Mouse (Mus musculus) forebrain, embryonic 10.5 days (tissue): ENCODE measurements around the gene Myl3. TPM values are rescaled to one million over a fixed set of nuclear protein-coding genes. Genes with fewer than 3 reads are reported as not detected.

Experiments used
- DNase-seq: peaks from one replicate; pipeline ENCODE4 v3.0.0-alpha.2; 2017; ENCODE audit warnings: low spot score; ENCODE audit errors: extremely low spot score
- H3K27ac ChIP-seq: fragments of 300-500 bp; sonication (generic); 2 replicates; pipeline ENCODE4 v1.5.1; 2016; ENCODE audit warnings: mild to moderate bottlenecking
- H3K27me3 ChIP-seq: fragments of 300-500 bp; sonication (generic); 2 replicates; pipeline ENCODE4 v1.6.1; 2016; ENCODE audit warnings: mild to moderate bottlenecking; ENCODE audit not compliant: poor library complexity, severe bottlenecking
- H3K36me3 ChIP-seq: fragments of 300-500 bp; sonication (generic); replicated peaks from 2 replicates; pipeline ENCODE4 v1.6.1; 2016; ENCODE audit warnings: mild to moderate bottlenecking, moderate library complexity
- H3K4me1 ChIP-seq: fragments of 300-500 bp; sonication (generic); 2 replicates; pipeline ENCODE4 v1.6.1; 2016
- H3K4me3 ChIP-seq: fragments of 300-500 bp; sonication (generic); 2 replicates; pipeline ENCODE4 v1.5.1; 2016; ENCODE audit warnings: mild to moderate bottlenecking, moderate library complexity
- H3K9me3 ChIP-seq: fragments of 300-500 bp; sonication (generic); 2 replicates; pipeline ENCODE4 v1.6.1; 2016; ENCODE audit warnings: mild to moderate bottlenecking, moderate library complexity
- WGBS: fragments of 180-500 bp; shearing (Covaris S2); methylation state at CpG from one replicate; pipeline ENCODE4 v1.1.7; 2016; 5-methylcytosine and 5-hydroxymethylcytosine counted together
- polyA plus RNA-seq: library from polyadenylated mRNA; unstranded; fragments of >200 nt; fragmentation: Nextera tagmentation; extraction: Ambion mirVana; gene quantifications from 2 replicates; pipeline ENCODE4 v1.2.1, GENCODE M21; 2016

The Myl3 gene
- polyA plus RNA-seq, 1 experiment from 2014 or later, result 0.27 TPM

DNA sequence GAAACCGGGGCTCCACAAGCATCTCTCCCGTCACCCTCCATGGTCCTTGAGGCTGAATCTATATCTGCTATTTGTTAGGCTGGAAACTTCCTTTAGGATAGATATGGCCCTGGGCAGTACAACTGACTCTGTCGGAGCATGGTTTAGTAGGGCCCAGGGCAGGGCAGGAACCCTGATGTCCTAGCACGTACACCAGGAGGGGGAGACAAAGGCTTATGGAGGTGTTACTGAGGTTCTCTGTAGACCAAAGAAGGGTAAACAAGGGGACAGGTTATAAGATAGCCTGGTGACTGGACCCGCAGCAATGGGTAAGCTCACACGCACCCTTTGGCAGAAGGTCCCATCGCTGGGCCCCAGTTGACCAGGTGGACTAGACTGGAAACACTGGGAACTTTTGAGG, 36.9 kb downstream of the Myl3 start:
- no peak for DNase-seq
- WGBS, result 86% methylated on average over 7 of the region's 7 CpGs

DNA sequence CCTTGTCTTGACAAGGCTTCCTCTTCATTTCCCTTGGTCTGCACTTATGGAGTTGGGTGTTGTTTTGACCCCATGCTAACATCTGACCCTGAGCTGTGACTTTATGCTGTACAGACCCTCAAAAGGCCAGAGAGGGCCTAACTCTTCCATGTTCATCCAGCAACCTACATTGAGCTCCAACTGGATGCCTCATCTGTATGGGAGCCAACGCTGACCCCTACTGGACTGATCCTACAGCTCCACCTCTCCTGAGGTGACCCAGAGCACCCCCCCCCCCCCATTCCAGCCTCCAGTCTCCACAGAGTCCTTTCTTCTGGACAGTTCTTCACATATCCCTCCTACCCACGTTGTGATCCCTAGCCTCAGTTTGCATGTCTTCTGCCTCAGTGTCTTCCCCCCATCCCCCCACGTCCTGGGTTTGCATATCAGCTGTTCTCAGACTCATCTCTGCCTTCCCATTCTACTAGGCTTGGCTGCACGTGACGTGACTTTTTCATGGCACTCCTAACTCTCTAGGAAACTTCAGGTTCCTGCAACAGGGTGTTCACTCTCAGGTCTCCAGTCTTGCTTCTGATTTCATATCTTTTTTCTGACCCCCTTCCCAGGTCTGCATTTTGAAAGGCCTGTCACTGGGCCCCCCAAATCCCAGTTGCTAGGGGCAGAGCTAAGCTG, 37.7 kb downstream of the Myl3 start:
- Histone ChIP-seq H3K4me1 (peaks cover 31% of the 10 kb centered on the region), H3K27me3 (peaks cover 49% of the 10 kb centered on the region), H3K4me3 (no peak overlapping the region), H3K36me3 (no peaks in the 10 kb centered on the region), H3K27ac (no peak overlapping the region), H3K9me3 (no peaks in the 10 kb centered on the region)
- no peak for DNase-seq
- 63% methylated on average over 5 of the region's 5 CpGs for WGBS

More for the DNA sequence above, 36.9 kb downstream of the Myl3 start:
- no peaks in the 10 kb centered on the region for H3K9me3 ChIP-seq
- H3K27ac ChIP-seq, result no peak overlapping the region
- no peaks in the 10 kb centered on the region for H3K36me3 ChIP-seq
- peaks cover 27% of the 10 kb centered on the region for H3K4me1 ChIP-seq
- H3K27me3 ChIP-seq, result peaks cover 49% of the 10 kb centered on the region
- H3K4me3 ChIP-seq, result no peak overlapping the region

DNA sequence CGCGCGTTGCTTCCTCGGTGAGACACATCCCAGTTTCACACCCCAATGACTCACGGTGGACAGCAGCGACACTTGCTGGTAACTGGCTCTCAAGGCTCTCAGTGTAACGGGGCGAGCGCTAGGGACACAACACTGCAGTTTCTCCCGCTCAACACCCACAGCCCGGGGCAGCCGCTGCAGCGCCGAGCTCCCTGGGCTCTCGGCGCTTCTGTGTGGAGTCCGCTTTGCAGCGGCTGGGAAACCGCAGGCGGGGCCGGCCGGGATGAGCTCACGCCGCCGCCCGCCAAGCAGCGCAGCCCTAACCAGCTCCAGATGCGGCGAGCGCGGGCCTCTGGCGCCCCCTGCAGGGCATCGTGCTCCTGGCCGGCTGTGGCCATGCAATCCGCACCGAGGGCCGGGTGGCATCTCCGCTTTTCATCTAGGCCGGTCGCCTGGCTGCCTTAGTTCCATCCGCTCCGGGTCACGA, 39.6 kb downstream of the Myl3 start:
- Histone ChIP-seq H3K36me3 (no peaks in the 10 kb centered on the region), H3K9me3 (no peaks in the 10 kb centered on the region), H3K27ac (peak overlapping the region; percentile 84), H3K4me1 (peaks cover 31% of the 10 kb centered on the region), H3K4me3 (peak overlapping the region; percentile 56), H3K27me3 (peaks cover 44% of the 10 kb centered on the region)
- whole genome bisulfite sequencing, result under 1% methylated on average over 43 of the region's 43 CpGs
- peak; percentile 95 for DNase-seq

DNA sequence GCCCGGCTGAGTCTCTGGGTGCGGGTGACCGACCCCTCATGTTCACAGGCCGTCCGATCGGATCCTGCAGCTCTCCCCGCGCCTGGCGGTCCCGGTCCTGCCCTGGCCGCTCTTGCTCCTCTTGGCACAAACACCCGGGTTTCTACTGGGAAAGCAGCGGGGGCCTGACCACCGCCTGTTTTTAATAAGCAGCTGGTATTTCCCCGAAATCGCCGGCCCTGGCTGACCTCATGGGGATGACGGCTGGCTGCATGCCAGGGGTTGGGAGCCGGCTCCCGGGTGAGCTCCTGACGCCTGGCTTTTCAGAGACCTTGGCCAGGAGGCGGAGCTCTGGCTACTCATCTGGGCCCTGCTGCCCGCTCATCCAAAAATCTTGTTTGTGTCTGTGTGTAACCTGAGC, 40.1 kb downstream of the Myl3 start:
- H3K36me3 ChIP-seq, result no peaks in the 10 kb centered on the region
- peak; percentile 78 for DNase-seq
- peak overlapping the region; percentile 84 for H3K27ac ChIP-seq
- under 1% methylated on average over 23 of the region's 23 CpGs for WGBS
- peak overlapping the region; percentile 56 for H3K4me3 ChIP-seq
- peaks cover 44% of the 10 kb centered on the region for H3K27me3 ChIP-seq
- peaks cover 31% of the 10 kb centered on the region for H3K4me1 ChIP-seq
- H3K9me3 ChIP-seq, result no peaks in the 10 kb centered on the region

DNA sequence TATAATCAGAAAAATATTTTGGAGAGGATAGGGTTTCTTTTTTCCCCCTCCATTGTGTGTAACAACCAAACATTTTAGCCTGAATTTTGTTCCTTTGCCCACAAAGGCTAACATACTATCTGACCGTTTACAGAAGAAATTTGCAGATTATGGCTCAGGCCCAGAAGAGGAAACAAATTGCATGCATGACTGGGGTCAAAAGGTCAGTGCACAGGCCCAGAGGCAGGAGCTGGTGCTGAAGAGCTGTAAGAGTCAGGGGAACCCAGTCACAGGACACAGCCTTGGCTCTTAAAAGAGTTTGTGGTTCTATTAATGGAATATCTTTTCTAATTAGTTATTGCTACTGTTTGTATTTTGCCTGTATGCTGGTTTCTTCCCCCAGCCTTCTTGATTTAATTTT, 42.0 kb downstream of the Myl3 start:
- no peak for DNase-seq
- 42% methylated on average over 1 of the region's 1 CpGs for WGBS
- Histone ChIP-seq H3K4me1 (peaks cover 31% of the 10 kb centered on the region), H3K9me3 (no peaks in the 10 kb centered on the region), H3K4me3 (no peak overlapping the region), H3K27me3 (peaks cover 31% of the 10 kb centered on the region), H3K36me3 (no peaks in the 10 kb centered on the region), H3K27ac (no peak overlapping the region)

DNA sequence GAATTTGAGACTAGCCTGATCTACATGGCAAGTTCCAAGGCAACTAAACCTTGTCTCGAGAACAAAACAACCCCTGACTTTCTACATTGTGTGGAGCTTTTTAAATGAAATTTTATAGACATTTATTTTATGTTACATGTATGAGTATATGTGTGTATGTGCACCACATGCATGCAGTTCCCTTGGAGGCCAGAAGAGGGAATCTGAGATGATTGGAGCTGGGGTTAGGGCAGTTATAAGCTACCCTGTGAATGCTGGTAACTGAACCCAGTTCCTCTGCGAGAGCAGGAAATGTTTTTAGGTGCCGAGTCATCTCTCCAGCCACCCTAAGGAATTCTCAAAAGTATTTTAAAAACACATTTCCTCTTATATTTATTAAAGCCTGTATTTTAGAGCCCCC, 46.5 kb downstream of the Myl3 start:
- 91% methylated on average over 3 of the region's 3 CpGs for WGBS
- no peaks in the 10 kb centered on the region for H3K36me3 ChIP-seq
- no peak for DNase-seq
- peaks cover 4% of the 10 kb centered on the region; the same call in 1 of the 2 replicates for H3K4me1 ChIP-seq
- H3K4me3 ChIP-seq, result no peak overlapping the region
- H3K27me3 ChIP-seq, result no peaks in the 10 kb centered on the region
- no peaks in the 10 kb centered on the region for H3K9me3 ChIP-seq
- no peak overlapping the region for H3K27ac ChIP-seq

DNA sequence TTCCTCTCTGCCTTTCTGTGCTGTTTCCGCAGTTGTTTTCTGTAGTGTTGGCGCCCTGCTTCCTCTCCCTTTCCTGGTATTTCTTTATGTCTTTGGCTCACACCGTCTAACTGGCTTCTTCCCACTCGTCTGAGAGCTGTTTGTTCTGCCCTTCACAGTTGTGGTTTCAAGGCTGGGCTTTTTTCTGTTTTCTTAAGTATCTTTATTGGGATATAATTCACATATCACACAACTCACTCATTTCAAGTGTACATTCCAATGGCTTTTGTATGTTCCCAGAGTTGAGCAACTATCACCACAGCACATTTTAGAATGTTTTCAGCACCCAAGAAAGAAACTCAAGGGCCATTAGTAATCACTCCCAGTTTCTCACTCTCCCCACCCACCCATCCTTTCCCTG, 48.8 kb downstream of the Myl3 start:
- no peaks in the 10 kb centered on the region for H3K27me3 ChIP-seq
- DNase-seq, result no peak
- H3K27ac ChIP-seq, result no peak overlapping the region
- WGBS, result 79% methylated on average over 4 of the region's 4 CpGs
- H3K9me3 ChIP-seq, result no peaks in the 10 kb centered on the region
- H3K4me1 ChIP-seq, result no peaks in the 10 kb centered on the region
- no peaks in the 10 kb centered on the region for H3K36me3 ChIP-seq
- no peak overlapping the region for H3K4me3 ChIP-seq

DNA sequence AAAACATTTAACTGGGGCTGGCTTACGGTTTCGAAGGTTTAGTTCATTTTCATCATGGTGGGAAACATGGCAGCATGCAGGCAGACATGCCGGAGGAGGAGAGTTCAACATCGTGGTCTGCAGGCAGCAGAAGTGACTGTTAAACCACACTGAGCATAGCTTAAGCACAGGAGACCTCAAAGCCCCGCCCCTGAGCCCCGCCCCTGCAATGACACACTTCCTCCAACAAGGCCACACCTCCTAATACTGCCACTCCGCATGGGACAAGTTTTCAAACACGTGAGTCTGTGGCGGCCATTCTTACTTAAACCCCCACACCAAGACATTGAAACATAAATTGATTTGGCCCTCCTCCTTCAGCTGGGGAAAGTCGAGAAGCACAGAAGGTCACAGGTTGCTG, 55.4 kb downstream of the Myl3 start:
- Histone ChIP-seq H3K27me3 (no peaks in the 10 kb centered on the region), H3K4me3 (no peak overlapping the region), H3K4me1 (no peaks in the 10 kb centered on the region), H3K27ac (no peak overlapping the region), H3K36me3 (no peaks in the 10 kb centered on the region), H3K9me3 (no peaks in the 10 kb centered on the region)
- no peak for DNase-seq
- WGBS, result 87% methylated on average over 10 of the region's 10 CpGs

DNA sequence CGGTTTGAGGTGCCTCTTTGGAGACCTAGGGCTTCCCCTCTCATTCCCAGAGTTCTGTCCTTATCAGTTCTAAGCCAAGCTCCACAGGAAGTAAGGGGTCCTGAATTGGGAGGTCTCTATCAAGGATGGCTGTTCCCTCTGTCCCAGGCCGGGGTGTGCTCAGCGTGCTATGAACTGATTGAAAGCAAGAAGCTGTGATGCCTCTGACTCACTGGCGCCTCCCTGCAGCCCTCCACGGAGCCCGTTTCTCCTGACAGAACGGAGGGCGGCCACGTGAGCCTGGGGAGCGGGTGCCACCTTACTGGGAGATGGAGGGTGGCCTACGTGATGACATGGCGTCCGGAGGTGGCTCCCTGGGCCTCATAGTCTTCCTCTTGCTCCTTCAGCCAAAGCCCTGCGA, 56.2 kb downstream of the Myl3 start, which contains the start of gene Prss42:
Prss42 (plus strand) TSS at position 301 of the 400 bp plus-strand sequence.
- Histone ChIP-seq H3K9me3 (no peaks in the 10 kb centered on the region), H3K27me3 (no peaks in the 10 kb centered on the region), H3K27ac (no peak within 1 kb of the TSS), H3K4me1 (peaks cover under 1% of the 10 kb centered on the region; the same call in 1 of the 2 replicates), H3K4me3 (no peak within 1 kb of the TSS), H3K36me3 (no peaks in the 10 kb centered on the region)
- DNase-seq, result no peak
- WGBS, result 91% methylated on average over 14 of the region's 14 CpGs

DNA sequence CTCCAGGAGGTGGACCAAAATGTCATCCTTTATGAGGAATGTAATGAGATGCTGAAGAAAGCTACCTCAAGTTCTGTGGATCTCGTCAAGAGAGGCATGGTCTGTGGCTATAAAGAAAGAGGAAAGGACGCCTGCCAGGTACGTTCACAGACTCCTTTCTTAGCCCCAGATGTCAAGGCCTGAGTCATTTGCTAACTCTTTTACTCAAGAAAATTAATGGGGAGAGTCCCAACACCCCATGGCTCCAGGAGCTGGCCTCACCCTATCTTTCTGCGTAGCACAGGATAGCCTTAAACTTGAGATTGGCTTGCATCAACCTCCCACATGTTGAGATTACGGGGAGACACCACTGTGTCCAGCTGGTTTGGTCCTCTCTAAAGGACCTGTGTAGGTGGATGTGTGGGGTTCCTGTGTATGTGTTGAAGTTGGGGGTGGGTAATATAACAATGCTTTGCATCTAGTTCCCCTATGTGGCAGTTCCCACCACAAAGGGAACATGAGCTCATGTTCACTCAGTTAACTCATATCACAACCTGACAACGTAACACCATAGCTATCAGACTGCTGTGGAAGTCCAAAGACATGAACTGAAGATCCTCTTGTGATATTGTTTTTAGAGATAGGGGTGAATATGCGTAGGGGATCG, 59.3 kb downstream of the Myl3 start:
- H3K27ac ChIP-seq, result no peak overlapping the region
- WGBS, result 91% methylated on average over 8 of the region's 8 CpGs

DNA sequence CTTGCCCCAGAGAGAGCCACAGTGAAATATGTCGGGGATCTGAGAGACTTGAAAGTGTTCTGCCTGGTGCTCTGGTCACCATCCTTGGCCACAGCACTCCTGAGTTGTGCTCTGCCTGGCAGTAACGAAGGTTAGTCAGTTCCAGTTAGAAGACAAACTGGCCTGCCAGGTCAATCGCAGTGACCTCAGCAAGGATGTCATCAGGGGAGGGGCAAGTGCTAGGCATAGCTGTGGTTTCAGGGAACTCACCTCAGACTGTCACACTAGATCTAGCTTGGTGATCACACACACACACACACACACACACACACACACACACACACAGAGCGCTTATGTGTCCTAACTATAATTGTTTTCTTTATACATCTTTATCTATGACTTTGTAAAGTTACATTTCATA, 61.6 kb downstream of the Myl3 start:
- H3K36me3 ChIP-seq, result no peaks in the 10 kb centered on the region
- no peaks in the 10 kb centered on the region for H3K27me3 ChIP-seq
- no peak overlapping the region for H3K4me3 ChIP-seq
- H3K9me3 ChIP-seq, result no peaks in the 10 kb centered on the region
- WGBS, result 70% methylated on average over 4 of the region's 4 CpGs
- H3K4me1 ChIP-seq, result peaks cover 5% of the 10 kb centered on the region
- no peak for DNase-seq
- H3K27ac ChIP-seq, result no peak overlapping the region

More for the DNA sequence above, 59.3 kb downstream of the Myl3 start:
- no peaks in the 10 kb centered on the region for H3K27me3 ChIP-seq
- peaks cover 5% of the 10 kb centered on the region for H3K4me1 ChIP-seq
- no peak for DNase-seq
- no peaks in the 10 kb centered on the region for H3K36me3 ChIP-seq
- H3K9me3 ChIP-seq, result no peaks in the 10 kb centered on the region
- H3K4me3 ChIP-seq, result no peak overlapping the region

DNA sequence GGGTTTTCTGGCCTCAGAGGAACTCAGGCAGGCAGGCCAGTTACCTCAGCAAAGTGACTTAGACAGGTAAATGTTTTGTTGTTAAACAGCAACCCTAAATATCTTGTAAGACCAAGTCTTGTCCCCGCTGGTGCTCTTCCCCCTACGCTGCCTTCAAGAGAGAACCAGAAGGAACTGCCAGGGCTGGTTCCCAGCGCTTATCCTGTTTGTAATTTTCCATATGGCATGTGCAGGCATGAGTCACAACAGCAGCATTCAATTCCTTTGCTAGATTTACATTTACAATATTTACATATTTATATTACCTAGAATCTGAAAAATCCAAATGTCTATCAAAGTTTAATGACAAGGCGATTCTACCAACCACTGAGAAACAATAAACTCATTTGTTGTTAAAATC, 68.4 kb downstream of the Myl3 start:
- no peaks in the 10 kb centered on the region for H3K9me3 ChIP-seq
- 88% methylated on average over 4 of the region's 4 CpGs for WGBS

DNA sequence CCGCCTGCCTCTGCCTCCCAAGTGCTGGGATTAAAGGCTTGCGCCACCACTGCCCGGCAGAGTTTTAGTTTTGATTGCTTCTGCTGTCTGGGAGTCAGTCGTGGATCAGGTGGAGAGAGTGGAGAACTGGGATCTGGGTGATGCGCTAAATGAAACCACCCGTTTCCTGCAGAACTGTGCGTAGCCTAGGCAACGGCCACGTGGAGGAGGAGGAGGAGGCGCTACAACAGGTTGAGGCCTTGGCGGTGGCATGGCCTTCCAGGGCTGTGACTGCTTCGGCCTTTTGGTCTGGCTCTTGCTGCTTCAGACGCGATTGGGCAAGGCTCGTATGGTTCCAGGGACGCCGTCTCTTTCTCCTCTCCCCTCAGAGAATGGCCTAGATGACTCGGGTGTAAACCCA, 72.1 kb downstream of the Myl3 start, which contains the start of gene Prss44:
Prss44 (plus strand) TSS at position 206 of the 400 bp plus-strand sequence.
- DNase-seq, result no peak
- Histone ChIP-seq H3K4me3 (no peak within 1 kb of the TSS), H3K4me1 (no peaks in the 10 kb centered on the region), H3K27ac (no peak within 1 kb of the TSS), H3K9me3 (no peaks in the 10 kb centered on the region), H3K36me3 (no peaks in the 10 kb centered on the region), H3K27me3 (0 out of 2 replicates have a peak, but pooled peaks cover 5% of the 10 kb centered on the region)
- 65% methylated on average over 18 of the region's 18 CpGs for WGBS

More for the DNA sequence above, 68.4 kb downstream of the Myl3 start:
- no peak for DNase-seq
- Histone ChIP-seq H3K27ac (no peak overlapping the region), H3K4me3 (no peak overlapping the region), H3K27me3 (0 out of 2 replicates have a peak, but pooled peaks cover 5% of the 10 kb centered on the region), H3K4me1 (no peaks in the 10 kb centered on the region), H3K36me3 (no peaks in the 10 kb centered on the region)
